Mouse (Mus musculus) megakaryocyte, embryonic 14.5 days (primary cell): Measurements from ENCODE around the gene Rpl26.

Experiments used
- FLI1 ChIP-seq: IDR thresholded peaks from 2 replicates; pipeline ENCODE4 v1.6.1; 2012; ENCODE audit warnings: low read length, inconsistent platforms, mixed read lengths
- GATA1 ChIP-seq: IDR thresholded peaks from 3 replicates; pipeline ENCODE4 v1.6.1; 2012; ENCODE audit warnings: mixed read lengths, low read length, inconsistent platforms, borderline replicate concordance

- TF ChIP-seq GATA1 (no peak), FLI1 (no peak)
These were observed 26.5 kb upstream of the Rpl26 start for GRCm38 (mm10) chr11:68874841-68875240.
